Mouse (Mus musculus) stomach, postnatal 0 days (tissue): ENCODE measurements around the gene Plvap.

ENCODE experiments used
- CTCF ChIP-seq: IDR thresholded peaks from 2 replicates; pipeline ENCODE4 v1.5.1; 2016; ENCODE audit warnings: antibody characterized with exemption, low read depth, mild to moderate bottlenecking, moderate library complexity
- EP300 ChIP-seq: optimal IDR thresholded peaks from 2 replicates; pipeline ENCODE3; 2016; ENCODE audit warnings: antibody characterized with exemption

- TF ChIP-seq CTCF (peak; percentile 68), EP300 (no peak)
These were observed 34.2 kb downstream of the Plvap start for GRCm38 (mm10) chr8:71477196-71477845.
